Mouse (Mus musculus): Measurements from ENCODE around the gene Syne1.

DNA sequence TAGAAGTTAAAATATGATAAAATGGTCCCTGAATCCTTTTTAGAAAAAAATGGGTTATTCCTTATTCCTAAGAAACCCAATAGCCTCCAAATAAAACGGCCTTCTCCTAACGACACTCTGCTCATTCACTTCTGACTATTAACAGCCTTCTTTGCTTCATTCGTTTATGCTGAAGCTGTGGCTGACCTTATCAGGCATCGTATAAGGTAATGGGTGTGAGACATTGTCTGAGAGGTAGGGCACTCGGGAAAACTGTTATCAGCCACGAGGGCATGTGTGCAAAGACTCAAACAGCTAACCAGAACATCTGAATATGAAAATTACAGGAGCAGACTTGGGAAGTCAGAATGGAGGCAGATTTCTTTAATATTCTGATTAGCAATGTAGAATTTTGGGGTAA lies 45.3 kb upstream of the Syne1 start:
- TF ChIP-seq POLR2AphosphoS2 (IDR thresholded peaks at IDR 0.05; ENCODE audit: low read length) (no peak), USF1 (IDR thresholded peaks at IDR 0.05; ENCODE audit: low read depth, low read length) (no peak), CHD1 (IDR thresholded peaks at IDR 0.05; ENCODE audit: low read depth, low read length) (no peak), CTCF (IDR thresholded peaks at IDR 0.05 in 2 of 3, conservative IDR thresholded peaks at IDR 0.05 in 1 of 3; ENCODE audit: control insufficient read depth in 1 of 3, insufficient read depth in 1 of 3, low read depth in 2 of 3, low read length in 3 of 3, poor library complexity in 1 of 3, severe bottlenecking in 1 of 3) (no peak), ZNF384 (IDR thresholded peaks at IDR 0.05; ENCODE audit: low read depth, low read length) (no peak), TAL1 (IDR thresholded peaks at IDR 0.05; ENCODE audit: low read length) (no peak), ZC3H11A (IDR thresholded peaks at IDR 0.05; ENCODE audit: low read depth, low read length) (no peak), NELFE (IDR thresholded peaks at IDR 0.05; ENCODE audit: low read depth, low read length) (no peak)

All from MEL (cell line).